Mouse (Mus musculus): ENCODE measurements around the gene Fcho2. TPM values are rescaled to one million over a fixed set of nuclear protein-coding genes. Genes with fewer than 3 reads are reported as not detected.

Gene Fcho2
- total and polyA plus RNA-seq, 3 experiments, result 3.0 to 9.0 (median 5.6) TPM

DNA sequence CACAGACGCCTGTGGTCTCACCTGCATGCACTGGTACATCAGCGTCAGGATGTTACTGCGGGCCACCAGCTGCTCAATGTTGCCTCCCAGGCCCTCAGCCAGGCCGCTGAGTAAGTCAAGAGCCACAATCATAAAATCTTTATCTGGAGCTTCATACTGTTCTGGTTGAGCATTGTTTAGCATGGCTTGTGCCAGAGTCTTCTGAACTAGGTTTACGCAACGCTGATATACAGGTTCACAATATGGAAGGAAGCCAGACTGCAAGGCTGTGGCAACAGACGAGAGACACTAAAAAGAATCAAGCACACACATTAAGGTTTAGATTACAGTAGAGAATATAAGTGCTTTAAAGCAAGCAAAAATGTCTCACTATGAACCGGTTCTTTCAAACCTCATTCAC, 40.0 kb upstream of the Fcho2 start:
- dilution Hi-C loops (cut with MboI; ENCODE audit: extremely low pct_ligation_motif_present, extremely low pct_unique_long_range_greater_than_20kb, low sequenced_read_pairs), result no loop called here
- H3K36me3 ChIP-seq (replicated peaks in 1 of 2; ENCODE audit: control insufficient read depth in 1 of 2, insufficient read depth in 1 of 2, low read length in 1 of 2), result peaks cover 62 to 83% of the 10 kb centered on the region in 2 experiments
- H3K27ac ChIP-seq (ENCODE audit: insufficient read depth, low read depth), result no peak overlapping the region
- DNase-seq (ENCODE audit: extremely low read depth), result no peak
- no peak overlapping the region for H3K4me3 ChIP-seq (replicated peaks in 1 of 3; ENCODE audit: low read depth in 2 of 3, low read length in 2 of 3, poor library complexity in 1 of 3)
- no peaks in the 10 kb centered on the region for H3K9me3 ChIP-seq (replicated peaks; ENCODE audit: low read length)
- H3K79me2 ChIP-seq (replicated peaks; ENCODE audit: control insufficient read depth, extremely low read depth, insufficient read depth, poor library complexity, severe bottlenecking), result no peaks in the 10 kb centered on the region
- TF ChIP-seq USF1 (IDR thresholded peaks at IDR 0.05; ENCODE audit: low read depth, low read length) (no peak), HCFC1 (IDR thresholded peaks at IDR 0.05; ENCODE audit: low read depth, low read length) (no peak), SMC3 (IDR thresholded peaks at IDR 0.05; ENCODE audit: low read depth, low read length) (no peak), E2F4 (IDR thresholded peaks at IDR 0.05; ENCODE audit: insufficient replicate concordance, low read depth, low read length) (no peak)
- no peak overlapping the region for H3K4me2 ChIP-seq (ENCODE audit: insufficient read depth, low read depth, poor library complexity, severe bottlenecking)
- no peak overlapping the region for H3K9ac ChIP-seq (ENCODE audit: insufficient read depth, low read depth)
- no peaks in the 10 kb centered on the region for H3K4me1 ChIP-seq (ENCODE audit: control insufficient read depth in 1 of 2, insufficient read depth in 2 of 2)
- in situ Hi-C loops (cut with MboI; ENCODE audit: low pct_ligation_motif_present, low pct_unique_long_range_greater_than_20kb, low sequenced_read_pairs), result no loop called here
- H3K27me3 ChIP-seq (replicated peaks), result no peaks in the 10 kb centered on the region

DNA sequence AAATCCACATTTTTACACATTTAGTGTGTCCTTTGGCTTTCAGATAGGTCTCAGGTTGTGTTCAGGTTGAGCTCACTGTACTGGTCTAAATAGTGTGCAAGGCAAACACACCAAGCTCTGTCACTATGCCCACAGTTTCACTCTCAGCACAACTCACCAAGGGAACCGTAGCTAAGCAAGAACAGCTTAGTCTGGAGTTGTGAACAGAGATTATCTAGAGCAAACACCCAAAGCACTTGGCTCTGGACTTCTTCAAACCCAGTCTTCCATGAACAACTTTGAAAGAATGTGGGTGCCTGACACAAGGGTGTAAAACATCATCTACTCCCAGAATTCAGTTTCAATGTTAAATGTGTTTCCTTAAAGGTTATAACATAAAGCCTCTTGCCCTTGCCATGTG, 30.5 kb upstream of the Fcho2 start:
- no peak overlapping the region for H3K9ac ChIP-seq (ENCODE audit: insufficient read depth, low read depth)
- no peak overlapping the region for H3K4me3 ChIP-seq (replicated peaks in 1 of 3; ENCODE audit: low read depth in 2 of 3, low read length in 2 of 3, poor library complexity in 1 of 3)
- in situ Hi-C loops (cut with MboI; ENCODE audit: low pct_ligation_motif_present, low pct_unique_long_range_greater_than_20kb, low sequenced_read_pairs), result no loop called here
- H3K4me2 ChIP-seq (ENCODE audit: insufficient read depth, low read depth, poor library complexity, severe bottlenecking), result no peak overlapping the region
- DNase-seq (ENCODE audit: extremely low read depth), result no peak
- peaks cover 24 to 69% of the 10 kb centered on the region in 2 experiments for H3K36me3 ChIP-seq (replicated peaks in 1 of 2; ENCODE audit: control insufficient read depth in 1 of 2, insufficient read depth in 1 of 2, low read length in 1 of 2)
- no peaks in the 10 kb centered on the region for H3K4me1 ChIP-seq (ENCODE audit: control insufficient read depth in 1 of 2, insufficient read depth in 2 of 2)
- H3K79me2 ChIP-seq (replicated peaks; ENCODE audit: control insufficient read depth, extremely low read depth, insufficient read depth, poor library complexity, severe bottlenecking), result no peaks in the 10 kb centered on the region
- H3K27me3 ChIP-seq (replicated peaks), result no peaks in the 10 kb centered on the region
- no peak overlapping the region for H3K27ac ChIP-seq (ENCODE audit: insufficient read depth, low read depth)
- H3K9me3 ChIP-seq (replicated peaks; ENCODE audit: low read length), result no peaks in the 10 kb centered on the region
- dilution Hi-C loops (cut with MboI; ENCODE audit: extremely low pct_ligation_motif_present, extremely low pct_unique_long_range_greater_than_20kb, low sequenced_read_pairs), result no loop called here
- no peak for TF ChIP-seq KAT2A (IDR thresholded peaks at IDR 0.05; ENCODE audit: insufficient replicate concordance, low read length)
- TF ChIP-seq ELF1 (IDR thresholded peaks at IDR 0.05; ENCODE audit: low read depth, low read length), result no peak
- no peak for TF ChIP-seq USF2 (conservative IDR thresholded peaks at IDR 0.05; ENCODE audit: low read depth, low read length)
- no peak for TF ChIP-seq POLR2A (IDR thresholded peaks at IDR 0.05; ENCODE audit: low read depth, low read length)
- TF ChIP-seq MAFK (IDR thresholded peaks at IDR 0.05; ENCODE audit: insufficient replicate concordance, low read length), result no peak
- no peak for TF ChIP-seq ZKSCAN1 (IDR thresholded peaks at IDR 0.05; ENCODE audit: borderline replicate concordance, low read depth, low read length)
- TF ChIP-seq MXI1 (IDR thresholded peaks at IDR 0.05; ENCODE audit: low read depth, low read length), result no peak
- no peak for TF ChIP-seq PAX5 (IDR thresholded peaks at IDR 0.05; ENCODE audit: low read length)

DNA sequence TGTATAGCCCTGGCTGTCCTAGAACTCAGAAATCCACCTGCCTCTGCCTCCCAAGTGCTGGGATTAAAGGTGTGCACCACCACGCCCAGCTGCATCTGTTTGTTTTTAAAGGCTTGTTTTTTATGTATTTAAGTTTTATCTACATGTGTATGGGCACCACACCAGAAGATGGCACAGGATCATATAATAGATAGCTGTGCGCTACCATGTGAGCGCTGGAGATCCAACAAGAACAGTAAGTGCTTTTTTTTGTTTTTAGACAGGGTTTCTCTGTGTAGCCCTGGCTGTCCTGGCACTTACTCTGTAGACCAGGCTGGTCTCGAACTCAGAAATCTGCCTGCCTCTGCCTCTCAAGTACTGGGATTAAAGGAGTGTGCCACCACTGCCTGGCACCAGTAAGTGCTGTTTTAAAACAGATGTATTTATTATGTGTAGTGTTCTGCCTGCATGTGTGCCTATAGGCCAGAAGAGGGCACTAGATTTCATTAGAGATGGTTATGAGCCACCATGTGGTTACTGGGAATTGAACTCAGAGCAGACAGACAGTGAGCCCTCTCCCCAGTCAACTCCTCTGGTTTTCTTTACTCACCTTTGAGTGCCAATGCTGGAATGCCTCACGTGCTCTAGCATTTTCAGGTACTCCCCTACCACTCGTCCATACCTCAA, 21.3 kb upstream of the Fcho2 start:
- Histone ChIP-seq H3K4me3 (replicated peaks in 1 of 3; ENCODE audit: low read depth in 2 of 3, low read length in 2 of 3, poor library complexity in 1 of 3) (no peak overlapping the region), H3K4me1 (ENCODE audit: control insufficient read depth in 1 of 2, insufficient read depth in 2 of 2) (peaks cover 6 to 29% of the 10 kb centered on the region in 2 experiments; a peak in 3 of 4 replicates), H3K4me2 (ENCODE audit: insufficient read depth, low read depth, poor library complexity, severe bottlenecking) (no peak overlapping the region), H3K9me3 (replicated peaks; ENCODE audit: low read length) (no peaks in the 10 kb centered on the region), H3K27me3 (replicated peaks) (no peaks in the 10 kb centered on the region), H3K9ac (ENCODE audit: insufficient read depth, low read depth) (no peak overlapping the region), H3K36me3 (replicated peaks in 1 of 2; ENCODE audit: control insufficient read depth in 1 of 2, insufficient read depth in 1 of 2, low read length in 1 of 2) (peaks cover 12 to 33% of the 10 kb centered on the region in 2 experiments), H3K79me2 (replicated peaks; ENCODE audit: control insufficient read depth, extremely low read depth, insufficient read depth, poor library complexity, severe bottlenecking) (no peaks in the 10 kb centered on the region), H3K27ac (ENCODE audit: insufficient read depth, low read depth) (no peak overlapping the region)
- no peak for TF ChIP-seq EP300 (IDR thresholded peaks at IDR 0.05; ENCODE audit: low read length)
- TF ChIP-seq CTCF (conservative IDR thresholded peaks at IDR 0.05 in 1 of 2, IDR thresholded peaks at IDR 0.05 in 1 of 2; ENCODE audit: low read depth in 2 of 2, low read length in 2 of 2), result peak in 1 of 2 experiments; percentile 42; a peak in 1 of 4 replicates
- no peak for TF ChIP-seq GABPA (IDR thresholded peaks at IDR 0.05; ENCODE audit: insufficient replicate concordance, low read depth, low read length)
- in situ Hi-C loops (cut with MboI; ENCODE audit: low pct_ligation_motif_present, low pct_unique_long_range_greater_than_20kb, low sequenced_read_pairs), result no loop called here
- DNase-seq (ENCODE audit: extremely low read depth), result no peak
- dilution Hi-C loops (cut with MboI; ENCODE audit: extremely low pct_ligation_motif_present, extremely low pct_unique_long_range_greater_than_20kb, low sequenced_read_pairs), result no loop called here

Measured in CH12.LX (cell line).